Mouse (Mus musculus) inflammation-experienced regulatory T-cells, adult 16 weeks (primary cell): ENCODE results near the gene Mier3. TPM values are rescaled to one million over a fixed set of nuclear protein-coding genes. Genes with fewer than 3 reads are reported as not detected.

Experiments used
- polyA plus RNA-seq: library from polyadenylated mRNA; unstranded; fragments of 100-300 nt; shearing (Covaris generic); gene quantifications from one replicate; pipeline ENCODE4 v1.2.1, GENCODE M21; 2017

Mier3 gene
- polyA plus RNA-seq: 16.1 TPM

DNA sequence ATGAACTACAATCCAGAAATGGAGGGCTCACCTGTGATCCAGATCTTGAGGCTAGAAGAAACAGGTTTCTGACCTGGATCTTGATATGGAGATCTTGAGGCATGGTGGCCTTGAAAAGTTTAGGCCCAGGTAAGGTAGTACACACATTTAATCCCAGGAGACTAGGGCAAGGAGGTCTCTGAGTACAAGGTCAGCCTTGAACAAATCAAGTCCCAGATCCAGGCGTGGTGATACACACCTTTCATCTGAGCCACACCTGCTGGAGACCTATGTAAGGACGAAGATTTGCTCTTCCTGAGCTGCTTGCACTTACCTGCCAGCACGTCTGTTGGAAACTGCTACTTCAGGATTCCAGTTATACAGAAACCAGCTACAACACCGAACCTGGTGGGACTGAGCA, at the start of gene Mier3:
TSS of gene Mier3 (plus strand) at position 301 of the 400 bp plus-strand sequence.

Other genes starting within 250 kb of the Mier3 start
- 187 TPM for gene Gpbp1, start 190.9 kb upstream of the Mier3 start, polyA plus RNA-seq
- gene Gm49496, start 131.0 kb upstream of the Mier3 start, polyA plus RNA-seq: not detected
- gene Gm10198, start 88.2 kb upstream of the Mier3 start, polyA plus RNA-seq: not detected
- gene Map3k1, start 128.0 kb downstream of the Mier3 start, polyA plus RNA-seq: 24.3 TPM